Mouse (Mus musculus): ENCODE data around the gene Krt4.

- TF ChIP-seq CTCF (IDR thresholded peaks at IDR 0.05; ENCODE audit: low read depth) (no peak), EP300 (IDR thresholded peaks at IDR 0.05; ENCODE audit: low read depth) (no peak)
These were observed 15.8 kb upstream of the Krt4 start, which contains the start of gene Krt79 for GRCm38 (mm10) chr15:101940274-101940829.
